Mouse (Mus musculus): Measurements from ENCODE around the gene Mocs1.

- TF ChIP-seq CTCF (IDR thresholded peaks at IDR 0.05; ENCODE audit: borderline replicate concordance, control insufficient read depth, extremely low read depth, insufficient read depth, low read length, poor library complexity) (no peak), POLR2A (IDR thresholded peaks at IDR 0.05; ENCODE audit: control insufficient read depth, extremely low read depth, insufficient read depth, low read length, poor library complexity) (no peak)
Observed at GRCm38 (mm10) chr17:49499635-49500034, 71.5 kb downstream of the Mocs1 start.
